Mouse (Mus musculus): Measurements from ENCODE around the gene Hist1h3b. TPM values are rescaled to one million over a fixed set of nuclear protein-coding genes. Genes with fewer than 3 reads are reported as not detected.

The Hist1h3b gene
- polyA plus RNA-seq, 1 experiment = 49.2 TPM

DNA sequence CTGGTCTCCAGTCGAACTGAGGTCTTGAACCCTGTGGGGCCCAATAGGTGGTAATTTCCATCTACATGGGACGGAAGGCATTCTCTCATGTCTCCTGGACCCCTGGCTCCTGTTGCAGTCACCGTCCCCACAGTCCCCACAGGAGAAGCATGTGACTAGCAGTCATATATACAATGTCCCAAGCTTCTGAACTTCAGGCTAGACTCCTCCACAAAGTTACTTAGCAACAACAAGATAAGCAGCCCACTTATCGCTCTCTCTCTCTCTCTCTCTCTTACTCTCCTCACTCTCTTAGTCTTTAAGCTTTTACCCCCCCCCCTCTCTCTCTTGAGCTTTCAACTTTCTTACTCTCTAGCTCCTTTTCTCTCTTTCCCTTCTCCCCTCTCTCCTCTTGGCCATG, 27.8 kb upstream of the Hist1h3b start:
- no peak for DNase-seq (ENCODE audit: low read depth)
- TF ChIP-seq POLR2A (IDR thresholded peaks at IDR 0.05; ENCODE audit: borderline replicate concordance, extremely low read depth, insufficient read depth, insufficient read length, poor library complexity, severe bottlenecking) (no peak), CTCF (IDR thresholded peaks at IDR 0.05; ENCODE audit: borderline replicate concordance, extremely low read depth, insufficient read depth, insufficient read length) (no peak)

DNA sequence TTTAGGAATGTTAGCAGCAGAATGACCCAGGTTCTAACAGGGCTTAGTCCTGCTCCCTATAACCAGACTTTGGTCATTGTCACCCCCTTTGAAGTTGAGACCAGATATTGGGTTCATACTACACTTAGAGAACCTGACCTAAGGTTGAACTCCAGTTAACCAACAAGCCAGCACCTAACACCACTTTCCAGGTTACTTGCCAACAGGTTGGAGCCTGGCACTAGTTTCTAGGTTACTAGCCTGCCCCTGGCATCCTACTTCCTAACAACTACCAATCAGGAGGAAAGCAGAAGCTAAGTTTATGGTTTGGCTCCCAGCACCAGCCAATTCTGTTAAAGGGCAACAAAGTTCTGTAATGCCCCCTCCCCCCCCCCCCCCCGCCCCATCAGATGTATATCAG, 26.9 kb upstream of the Hist1h3b start:
- TF ChIP-seq POLR2A (IDR thresholded peaks at IDR 0.05; ENCODE audit: borderline replicate concordance, extremely low read depth, insufficient read depth, insufficient read length, poor library complexity, severe bottlenecking) = no peak
- TF ChIP-seq CTCF (IDR thresholded peaks at IDR 0.05; ENCODE audit: borderline replicate concordance, extremely low read depth, insufficient read depth, insufficient read length) = no peak
- no peak for DNase-seq (ENCODE audit: low read depth)

DNA sequence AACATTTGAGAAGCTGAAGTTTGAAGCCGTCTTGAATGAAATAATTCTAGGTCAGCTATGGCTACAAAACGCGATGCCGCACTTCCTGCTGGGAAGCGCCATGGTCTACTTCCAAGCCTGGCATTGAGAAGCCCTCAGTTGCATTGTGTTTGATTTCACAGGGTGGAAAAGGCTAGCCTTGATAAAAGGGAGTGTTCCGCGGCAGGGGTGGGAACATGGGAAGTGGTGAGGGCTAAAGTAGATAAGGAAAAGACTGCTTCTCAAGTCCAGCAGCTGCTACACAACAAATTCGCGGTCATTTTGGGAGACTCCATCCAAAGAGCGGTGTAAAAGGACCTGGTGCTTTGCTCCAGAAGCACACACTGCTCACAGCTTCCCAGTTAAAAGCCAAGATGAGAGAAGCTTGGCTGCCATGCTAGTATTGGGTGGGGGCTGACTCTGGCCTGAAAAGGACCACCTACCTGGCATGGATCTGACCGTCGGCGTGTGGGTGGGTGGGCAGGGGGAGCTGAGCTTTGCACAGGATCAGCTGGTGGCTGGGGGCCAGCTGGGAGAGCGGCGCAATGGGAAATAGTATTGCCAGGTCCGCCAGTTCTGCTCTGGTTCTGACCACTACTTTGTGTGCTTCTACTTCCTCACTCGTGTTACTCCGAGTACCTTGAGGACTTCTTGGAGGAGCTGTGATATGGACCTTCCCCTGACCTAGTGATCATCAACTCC, 23.4 kb upstream of the Hist1h3b start:
- no peak for DNase-seq (ENCODE audit: low read depth)

DNA sequence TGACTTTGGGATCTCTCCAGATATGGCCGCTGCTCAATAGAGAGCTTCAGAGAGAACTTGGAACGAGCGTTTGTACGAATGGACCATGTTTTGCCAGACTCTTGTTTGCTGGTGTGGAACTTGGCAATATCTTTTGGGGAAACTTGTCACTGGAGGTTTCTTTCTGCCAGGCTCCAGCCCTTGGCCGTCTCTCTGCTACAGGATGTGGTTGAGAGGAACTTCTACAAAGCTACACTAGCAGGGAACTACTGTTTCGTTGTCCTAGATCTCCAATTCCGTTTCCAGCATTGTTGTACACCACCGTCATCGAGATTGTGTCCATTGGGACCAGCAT, 22.9 kb upstream of the Hist1h3b start:
- no peak for TF ChIP-seq POLR2A (IDR thresholded peaks at IDR 0.05; ENCODE audit: borderline replicate concordance, extremely low read depth, insufficient read depth, insufficient read length, poor library complexity, severe bottlenecking)
- no peak for DNase-seq (ENCODE audit: low read depth)

More for the DNA sequence above, 23.4 kb upstream of the Hist1h3b start:
- TF ChIP-seq CTCF (IDR thresholded peaks at IDR 0.05; ENCODE audit: borderline replicate concordance, extremely low read depth, insufficient read depth, insufficient read length) = no peak
- TF ChIP-seq POLR2A (IDR thresholded peaks at IDR 0.05; ENCODE audit: borderline replicate concordance, extremely low read depth, insufficient read depth, insufficient read length, poor library complexity, severe bottlenecking) = no peak

DNA sequence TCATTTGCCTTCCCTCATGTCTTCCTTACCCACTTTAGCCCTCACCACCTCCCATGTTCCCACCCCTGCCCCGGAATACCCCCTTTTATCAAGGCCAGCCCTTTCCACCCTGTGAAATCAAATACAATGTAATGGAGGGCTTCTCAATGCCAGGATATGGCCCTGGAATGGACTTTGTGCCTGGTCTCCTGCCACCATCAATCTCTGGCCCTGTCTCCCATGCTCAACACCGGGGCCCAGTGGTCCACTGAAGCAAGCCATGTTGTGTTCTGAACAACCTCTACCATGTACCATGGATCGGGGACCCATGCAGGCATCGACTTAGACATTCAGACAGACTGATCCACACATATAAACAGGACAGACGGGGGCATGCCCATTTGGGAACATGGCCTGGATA, 22.4 kb upstream of the Hist1h3b start:
- TF ChIP-seq POLR2A (IDR thresholded peaks at IDR 0.05; ENCODE audit: borderline replicate concordance, extremely low read depth, insufficient read depth, insufficient read length, poor library complexity, severe bottlenecking) = no peak
- TF ChIP-seq CTCF (IDR thresholded peaks at IDR 0.05; ENCODE audit: borderline replicate concordance, extremely low read depth, insufficient read depth, insufficient read length) = no peak
- DNase-seq (ENCODE audit: low read depth) = no peak

DNA sequence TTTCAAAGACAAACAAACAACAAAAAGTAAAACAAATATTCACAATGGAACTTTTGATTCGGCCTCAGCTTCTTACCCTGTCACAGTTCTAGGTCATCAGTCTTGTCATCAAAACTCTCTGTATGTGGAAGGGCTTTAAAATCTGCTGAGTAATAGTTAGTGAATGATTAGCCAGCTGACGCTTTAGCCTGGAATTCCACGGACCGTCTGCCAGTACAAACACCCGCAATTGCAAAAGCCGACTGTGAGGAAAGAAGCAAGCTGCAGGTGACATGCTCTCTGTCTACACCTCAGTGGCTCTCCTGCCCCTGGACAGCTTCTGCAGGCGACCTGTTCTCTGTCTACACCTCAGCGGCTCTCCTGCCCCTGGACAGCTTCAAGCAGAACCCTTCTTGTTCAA, 21.6 kb upstream of the Hist1h3b start:
- no peak for DNase-seq (ENCODE audit: low read depth)
- TF ChIP-seq POLR2A (IDR thresholded peaks at IDR 0.05; ENCODE audit: borderline replicate concordance, extremely low read depth, insufficient read depth, insufficient read length, poor library complexity, severe bottlenecking) (no peak), CTCF (IDR thresholded peaks at IDR 0.05; ENCODE audit: borderline replicate concordance, extremely low read depth, insufficient read depth, insufficient read length) (no peak)

DNA sequence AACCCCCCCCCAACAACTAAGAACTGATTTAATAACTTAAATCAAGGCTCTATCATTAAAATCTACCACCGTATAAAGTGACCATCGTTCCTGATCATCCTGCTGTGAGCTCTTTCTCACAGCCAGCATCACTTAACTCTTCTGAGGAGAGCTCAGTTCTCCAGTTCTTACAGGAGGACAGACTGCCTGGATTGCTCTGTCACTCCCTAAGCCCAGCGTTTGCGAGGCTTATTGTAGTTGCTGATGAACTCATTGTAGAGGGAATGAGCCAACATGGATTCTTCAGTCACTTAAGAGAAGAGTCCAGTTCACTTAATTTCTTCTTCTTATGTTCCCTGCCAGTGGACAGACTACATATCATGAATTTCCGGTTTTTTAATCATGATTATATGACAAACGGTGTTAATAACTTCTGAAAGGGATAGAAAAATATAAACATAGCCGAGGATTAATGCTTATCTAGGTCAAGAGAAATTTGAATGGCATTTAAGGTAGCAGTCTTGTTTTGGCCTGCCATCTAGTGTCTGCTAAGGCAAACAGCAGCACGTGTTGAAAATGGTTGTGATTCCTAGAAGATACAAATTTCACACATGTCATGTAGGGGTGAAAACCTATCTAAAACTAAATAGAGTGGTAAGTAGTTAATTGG, 19.8 kb upstream of the Hist1h3b start:
- DNase-seq (ENCODE audit: low read depth) = peak; percentile 77
- TF ChIP-seq POLR2A (IDR thresholded peaks at IDR 0.05; ENCODE audit: borderline replicate concordance, extremely low read depth, insufficient read depth, insufficient read length, poor library complexity, severe bottlenecking) (no peak), CTCF (IDR thresholded peaks at IDR 0.05; ENCODE audit: borderline replicate concordance, extremely low read depth, insufficient read depth, insufficient read length) (peak; percentile 75; the same call in 1 of the 2 replicates)

DNA sequence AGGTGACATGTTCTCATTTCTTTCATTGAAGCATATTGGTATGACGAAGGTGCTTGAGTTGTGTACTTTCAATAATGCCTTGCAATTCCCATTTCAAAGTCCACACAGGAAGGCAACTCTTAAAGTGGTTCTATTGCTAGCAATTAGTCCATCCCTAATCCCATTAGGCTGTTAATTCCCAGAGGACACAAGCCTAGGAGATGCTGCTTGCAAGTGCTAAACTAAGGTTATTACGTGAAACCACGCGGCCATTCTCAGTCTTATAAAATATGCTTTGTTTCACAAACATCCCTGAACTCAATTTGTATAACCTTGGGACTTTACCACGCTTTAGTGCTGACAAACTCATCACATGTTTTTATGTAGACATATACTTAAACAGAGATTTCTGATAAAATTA, 15.0 kb upstream of the Hist1h3b start:
- no peak for TF ChIP-seq CTCF (IDR thresholded peaks at IDR 0.05; ENCODE audit: borderline replicate concordance, extremely low read depth, insufficient read depth, insufficient read length)
- no peak for TF ChIP-seq POLR2A (IDR thresholded peaks at IDR 0.05; ENCODE audit: borderline replicate concordance, extremely low read depth, insufficient read depth, insufficient read length, poor library complexity, severe bottlenecking)
- no peak for DNase-seq (ENCODE audit: low read depth)

DNA sequence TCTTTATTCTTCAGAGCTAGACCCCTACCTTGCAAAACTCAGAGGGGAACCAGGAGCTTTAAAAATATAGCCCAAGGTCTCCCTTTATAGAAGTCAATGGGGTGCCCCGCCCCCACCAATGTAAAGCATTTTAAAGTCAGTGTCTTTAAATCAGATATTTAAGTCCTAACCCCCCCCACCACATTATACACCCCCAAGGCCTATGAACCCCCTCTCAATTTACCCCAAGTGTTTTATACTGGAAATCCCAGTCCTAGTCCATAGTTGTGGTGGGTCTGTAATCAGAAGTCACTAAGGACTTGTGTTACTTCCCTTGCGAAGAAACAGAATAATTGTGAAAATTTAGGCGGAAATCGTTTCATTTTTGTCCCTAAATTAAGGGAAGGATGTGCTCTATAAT, 14.0 kb upstream of the Hist1h3b start:
- no peak for DNase-seq (ENCODE audit: low read depth)
- TF ChIP-seq CTCF (IDR thresholded peaks at IDR 0.05; ENCODE audit: borderline replicate concordance, extremely low read depth, insufficient read depth, insufficient read length) = no peak
- no peak for TF ChIP-seq POLR2A (IDR thresholded peaks at IDR 0.05; ENCODE audit: borderline replicate concordance, extremely low read depth, insufficient read depth, insufficient read length, poor library complexity, severe bottlenecking)

DNA sequence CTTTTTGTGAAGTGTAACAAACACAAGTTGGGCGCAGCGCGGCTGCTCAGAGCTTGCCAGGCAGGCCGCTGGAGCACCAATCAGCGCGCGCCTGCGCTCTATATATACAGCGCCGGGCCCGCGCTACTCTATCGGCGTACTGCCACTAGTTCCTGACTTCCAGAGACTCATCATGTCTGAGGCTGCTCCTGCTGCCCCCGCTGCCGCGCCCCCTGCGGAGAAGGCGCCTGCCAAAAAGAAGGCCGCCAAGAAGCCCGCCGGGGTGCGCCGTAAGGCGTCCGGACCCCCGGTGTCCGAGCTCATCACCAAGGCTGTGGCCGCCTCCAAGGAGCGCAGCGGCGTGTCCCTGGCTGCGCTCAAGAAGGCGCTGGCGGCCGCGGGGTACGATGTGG, 13.4 kb upstream of the Hist1h3b start, which contains the start of gene Hist1h1c:
Hist1h1c (plus strand) TSS at position 132 of the 392 bp plus-strand sequence.
- peak; percentile 97 for DNase-seq (ENCODE audit: low read depth)
- TF ChIP-seq CTCF (IDR thresholded peaks at IDR 0.05; ENCODE audit: borderline replicate concordance, extremely low read depth, insufficient read depth, insufficient read length) (no peak), POLR2A (IDR thresholded peaks at IDR 0.05; ENCODE audit: borderline replicate concordance, extremely low read depth, insufficient read depth, insufficient read length, poor library complexity, severe bottlenecking) (peak; percentile 83; the same call in 1 of the 2 replicates)

DNA sequence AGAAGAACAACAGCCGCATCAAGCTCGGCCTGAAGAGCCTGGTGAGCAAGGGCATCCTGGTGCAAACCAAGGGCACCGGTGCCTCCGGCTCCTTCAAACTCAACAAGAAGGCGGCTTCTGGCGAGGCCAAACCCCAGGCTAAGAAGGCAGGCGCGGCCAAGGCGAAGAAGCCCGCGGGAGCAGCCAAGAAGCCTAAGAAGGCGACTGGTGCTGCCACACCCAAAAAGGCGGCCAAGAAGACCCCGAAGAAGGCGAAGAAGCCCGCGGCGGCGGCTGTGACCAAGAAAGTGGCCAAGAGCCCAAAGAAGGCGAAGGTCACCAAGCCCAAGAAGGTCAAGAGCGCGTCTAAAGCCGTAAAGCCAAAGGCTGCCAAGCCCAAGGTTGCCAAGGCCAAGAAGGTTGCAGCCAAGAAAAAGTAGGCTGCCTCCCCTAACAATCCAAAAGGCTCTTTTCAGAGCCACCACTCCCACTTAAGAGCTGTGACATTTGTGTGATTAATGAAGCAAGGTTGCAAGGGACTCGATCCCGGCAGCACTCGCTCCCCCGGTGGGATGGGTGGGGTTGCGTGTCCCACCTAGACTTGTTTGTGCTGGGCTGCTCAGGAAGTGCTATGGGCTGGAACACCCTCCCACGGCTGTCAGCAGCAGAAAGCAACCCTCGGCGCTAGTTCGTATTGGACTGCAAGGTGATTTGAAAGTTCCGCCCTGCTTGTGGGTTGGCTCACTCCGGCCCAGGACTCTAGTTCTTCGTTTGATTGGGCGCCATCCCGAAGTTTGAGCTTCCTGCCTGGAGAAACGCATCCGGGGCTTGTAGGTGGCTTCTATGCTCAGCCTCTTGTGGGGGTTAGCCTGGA, 12.8 kb upstream of the Hist1h3b start:
- TF ChIP-seq POLR2A (IDR thresholded peaks at IDR 0.05; ENCODE audit: borderline replicate concordance, extremely low read depth, insufficient read depth, insufficient read length, poor library complexity, severe bottlenecking) = peak; percentile 67; the same call in 1 of the 2 replicates
- TF ChIP-seq CTCF (IDR thresholded peaks at IDR 0.05; ENCODE audit: borderline replicate concordance, extremely low read depth, insufficient read depth, insufficient read length) = no peak

More for the DNA sequence above, 12.8 kb upstream of the Hist1h3b start:
- DNase-seq (ENCODE audit: low read depth) = peak; percentile 98

Measured in brain, embryonic 14.5 days (tissue).